Mouse (Mus musculus): ENCODE data around the gene Gm20532. TPM values are rescaled to one million over a fixed set of nuclear protein-coding genes. Genes with fewer than 3 reads are reported as not detected.
"Not testable (repeated sequence)": the region's sequence is repeated elsewhere in the genome, so short reads cannot be mapped to it uniquely, and the experiment has no call there.

The Gm20532 gene
- polyA plus RNA-seq, 1 experiment, result not detected

DNA sequence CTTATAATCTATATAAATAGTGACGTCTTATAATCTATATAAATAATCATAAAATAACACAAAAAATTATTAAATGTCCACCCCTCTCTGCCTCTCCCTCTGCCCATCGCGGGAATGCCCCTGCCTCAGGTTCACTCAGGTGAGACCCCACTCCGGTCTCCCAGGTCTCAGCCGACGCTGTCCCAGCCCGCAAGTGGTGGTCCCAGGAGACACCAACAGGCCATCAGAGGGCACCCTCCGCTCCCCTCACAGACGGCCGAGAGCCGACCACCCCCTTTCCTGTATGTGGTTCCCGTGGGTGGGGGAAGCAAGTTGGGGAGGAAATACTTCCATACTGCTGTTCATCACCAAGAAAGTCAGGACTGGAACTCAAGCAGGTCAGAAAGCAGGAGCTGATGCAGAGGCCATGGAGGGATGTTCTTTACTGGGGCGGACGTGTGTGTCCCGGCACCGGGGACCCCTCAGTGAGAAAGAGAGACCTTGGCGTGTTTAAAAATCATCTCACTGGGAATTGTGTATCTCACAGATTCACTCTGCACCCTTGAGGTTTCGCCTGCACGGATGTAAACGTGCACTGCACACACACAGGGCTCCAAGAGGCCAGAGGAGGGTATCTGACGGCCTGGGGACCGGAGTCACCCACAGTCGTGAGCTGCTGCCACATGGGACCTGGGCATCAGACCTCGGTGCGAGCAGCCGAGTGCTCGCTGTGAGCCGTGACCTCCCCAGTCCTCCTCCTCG lies 75.5 kb downstream of the Gm20532 start:
- no peak for TF ChIP-seq POLR2A (IDR thresholded peaks at IDR 0.05; ENCODE audit: borderline replicate concordance, insufficient read depth, low read length)
- TF ChIP-seq CTCF (IDR thresholded peaks at IDR 0.05; ENCODE audit: borderline replicate concordance, insufficient read depth, low read depth, low read length), result no peak
- DNase-seq, result no peak
- Histone ChIP-seq H3K27me3 (ENCODE audit: control insufficient read depth, insufficient read depth, low read length) (no peaks in the 10 kb centered on the region; the same call in 1 of the 2 replicates), H3K27ac (ENCODE audit: insufficient read depth, low read length) (no peak overlapping the region), H3K4me1 (ENCODE audit: control insufficient read depth, insufficient read depth, low read length) (no peaks in the 10 kb centered on the region), H3K4me3 (replicated peaks; ENCODE audit: insufficient read depth, low read depth, low read length) (no peak overlapping the region)
- WGBS, result 40% methylated on average over 29 of the region's 29 CpGs

DNA sequence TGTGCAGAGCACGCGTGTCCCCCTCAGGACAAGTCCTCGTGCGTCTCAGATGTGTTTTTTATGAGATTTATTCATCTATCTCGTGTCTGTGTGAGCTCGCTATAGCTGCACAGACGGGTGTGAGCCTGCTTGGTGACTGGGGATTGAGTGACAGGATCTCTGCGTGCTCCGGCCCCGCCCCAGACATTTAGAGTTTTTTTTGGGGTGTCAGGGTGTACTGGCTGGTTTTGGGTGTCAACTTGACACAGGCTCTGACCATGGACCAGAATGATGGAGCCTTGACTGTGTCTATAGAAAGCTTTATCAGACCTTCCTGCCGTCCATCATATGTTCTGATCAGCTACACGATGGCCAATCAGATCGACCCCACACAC lies 76.1 kb downstream of the Gm20532 start:
- no peak for TF ChIP-seq CTCF (IDR thresholded peaks at IDR 0.05; ENCODE audit: borderline replicate concordance, insufficient read depth, low read depth, low read length)
- TF ChIP-seq POLR2A (IDR thresholded peaks at IDR 0.05; ENCODE audit: borderline replicate concordance, insufficient read depth, low read length), result no peak
- H3K27me3 ChIP-seq (ENCODE audit: control insufficient read depth, insufficient read depth, low read length), result no peaks in the 10 kb centered on the region; the same call in 1 of the 2 replicates
- no peak overlapping the region for H3K27ac ChIP-seq (ENCODE audit: insufficient read depth, low read length)
- H3K4me1 ChIP-seq (ENCODE audit: control insufficient read depth, insufficient read depth, low read length), result no peaks in the 10 kb centered on the region
- 79% methylated on average over 13 of the region's 13 CpGs for WGBS
- DNase-seq, result no peak
- H3K4me3 ChIP-seq (replicated peaks; ENCODE audit: insufficient read depth, low read depth, low read length), result no peak overlapping the region

DNA sequence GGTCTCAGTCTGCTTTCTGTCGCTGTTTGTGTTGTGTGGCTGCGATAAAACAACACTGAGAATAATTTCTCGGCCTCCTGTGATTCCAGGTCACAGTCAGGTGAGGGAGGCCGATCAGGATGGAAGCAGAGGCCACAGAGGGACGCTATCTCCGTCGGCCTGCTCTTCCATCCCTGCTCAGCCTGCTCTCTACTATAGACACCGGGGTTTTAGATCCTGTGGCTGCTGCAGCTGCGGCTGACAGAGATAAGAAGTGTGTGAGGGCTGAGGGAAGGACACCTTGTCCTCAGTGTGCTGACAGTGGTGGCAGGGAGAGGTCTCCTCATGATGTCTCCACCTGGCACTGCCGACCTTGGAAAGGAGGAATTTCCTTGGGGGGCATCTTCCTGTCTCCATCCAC lies 76.7 kb downstream of the Gm20532 start:
- Histone ChIP-seq H3K4me3 (replicated peaks; ENCODE audit: insufficient read depth, low read depth, low read length) (no peak overlapping the region), H3K27me3 (ENCODE audit: control insufficient read depth, insufficient read depth, low read length) (no peaks in the 10 kb centered on the region; the same call in 1 of the 2 replicates), H3K4me1 (ENCODE audit: control insufficient read depth, insufficient read depth, low read length) (no peaks in the 10 kb centered on the region), H3K27ac (ENCODE audit: insufficient read depth, low read length) (no peak overlapping the region)
- 75% methylated on average over 10 of the region's 10 CpGs for WGBS
- DNase-seq, result no peak
- no peak for TF ChIP-seq POLR2A (IDR thresholded peaks at IDR 0.05; ENCODE audit: borderline replicate concordance, insufficient read depth, low read length)

GRCm38 (mm10) chr2:26663551-26663950 lies 77.1 kb downstream of the Gm20532 start:
- H3K27me3 ChIP-seq (ENCODE audit: control insufficient read depth, insufficient read depth, low read length); H3K4me3 ChIP-seq (replicated peaks; ENCODE audit: insufficient read depth, low read depth, low read length); H3K4me1 ChIP-seq (ENCODE audit: control insufficient read depth, insufficient read depth, low read length); H3K27ac ChIP-seq (ENCODE audit: insufficient read depth, low read length): not testable (repeated sequence)
- peak in 1 of 2 experiments; percentile 27 for DNase-seq
- TF ChIP-seq CTCF (IDR thresholded peaks at IDR 0.05; ENCODE audit: borderline replicate concordance, insufficient read depth, low read depth, low read length), result peak; percentile 26; the same call in 1 of the 2 replicates
- WGBS, result 88% methylated on average over 1 of the region's 1 CpGs

DNA sequence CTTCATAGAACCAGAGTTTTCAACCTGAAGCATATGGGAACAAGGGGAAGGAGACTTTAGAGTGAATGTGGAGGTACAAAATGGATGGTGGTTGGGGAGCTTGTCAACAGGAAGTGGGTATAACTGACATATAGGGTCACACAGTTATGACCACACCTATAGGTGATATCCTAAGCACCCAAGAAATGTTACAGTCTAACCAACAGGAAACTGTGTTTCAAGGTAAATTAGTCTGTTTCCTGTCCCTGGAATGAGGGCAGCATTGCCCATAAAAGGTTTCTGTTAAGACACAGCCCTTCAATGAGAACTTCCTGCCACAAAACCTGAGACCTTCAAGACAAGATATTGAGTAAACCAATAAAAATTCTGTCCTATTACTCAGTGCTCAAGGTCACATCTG lies 82.3 kb downstream of the Gm20532 start:
- H3K4me1 ChIP-seq (ENCODE audit: control insufficient read depth, insufficient read depth, low read length), result no peaks in the 10 kb centered on the region
- no peak for DNase-seq
- no peak overlapping the region for H3K27ac ChIP-seq (ENCODE audit: insufficient read depth, low read length)
- TF ChIP-seq POLR2A (IDR thresholded peaks at IDR 0.05; ENCODE audit: borderline replicate concordance, insufficient read depth, low read length) (no peak), CTCF (IDR thresholded peaks at IDR 0.05; ENCODE audit: borderline replicate concordance, insufficient read depth, low read depth, low read length) (no peak)
- H3K27me3 ChIP-seq (ENCODE audit: control insufficient read depth, insufficient read depth, low read length), result no peaks in the 10 kb centered on the region
- no peak overlapping the region for H3K4me3 ChIP-seq (replicated peaks; ENCODE audit: insufficient read depth, low read depth, low read length)

DNA sequence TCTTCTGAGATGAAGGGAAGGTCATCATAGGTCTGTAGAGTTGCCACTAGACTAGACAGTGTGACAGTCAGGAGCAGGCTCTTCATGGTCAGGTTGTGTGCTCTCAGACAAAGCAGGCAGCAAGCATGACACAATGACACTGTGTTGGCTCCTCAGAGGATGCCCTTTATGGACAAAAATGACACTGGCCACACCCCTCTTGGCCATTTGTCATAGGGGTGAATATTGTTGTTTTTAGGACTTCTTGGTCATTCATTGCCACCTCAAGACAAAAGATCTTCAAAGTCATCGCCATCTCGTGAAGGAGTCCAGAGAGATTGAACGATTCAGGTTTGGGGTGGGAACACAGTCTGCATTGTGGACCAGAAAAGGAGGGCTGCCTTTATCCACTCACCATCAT lies 84.7 kb downstream of the Gm20532 start, which contains the start of gene Lcn4:
TSS of gene Lcn4 (minus strand) at position 101 of the 400 bp plus-strand sequence.
- TF ChIP-seq POLR2A (IDR thresholded peaks at IDR 0.05; ENCODE audit: borderline replicate concordance, insufficient read depth, low read length) (no peak), CTCF (IDR thresholded peaks at IDR 0.05; ENCODE audit: borderline replicate concordance, insufficient read depth, low read depth, low read length) (no peak)
- DNase-seq, result no peak
- H3K4me1 ChIP-seq (ENCODE audit: control insufficient read depth, insufficient read depth, low read length), result no peaks in the 10 kb centered on the region
- H3K4me3 ChIP-seq (replicated peaks; ENCODE audit: insufficient read depth, low read depth, low read length), result no peak within 1 kb of the TSS
- no peak within 1 kb of the TSS for H3K27ac ChIP-seq (ENCODE audit: insufficient read depth, low read length)
- 89% methylated on average over 3 of the region's 3 CpGs for WGBS
- H3K27me3 ChIP-seq (ENCODE audit: control insufficient read depth, insufficient read depth, low read length), result no peaks in the 10 kb centered on the region

Other genes with a start within 250 kb of the Gm20532 start
- gene Dnlz, start 234.5 kb upstream of the Gm20532 start, polyA plus RNA-seq (2012; rRNA removed), result 32.6 and 34.9 TPM in 2 replicates
- gene Card9, start 225.7 kb upstream of the Gm20532 start, polyA plus RNA-seq (2012; rRNA removed), result 5.7 and 6.2 TPM in 2 replicates
- gene Snapc4, start 206.0 kb upstream of the Gm20532 start, polyA plus RNA-seq (2012; rRNA removed), result 59.2 and 63.9 TPM in 2 replicates
- 288 and 289 TPM in 2 replicates for gene Entr1, start 197.3 kb upstream of the Gm20532 start, polyA plus RNA-seq (2012; rRNA removed)
- 98.2 and 104 TPM in 2 replicates for gene Pmpca, start 197.3 kb upstream of the Gm20532 start, polyA plus RNA-seq (2012; rRNA removed)
- gene Inpp5e, start 177.4 kb upstream of the Gm20532 start, polyA plus RNA-seq (2012; rRNA removed), result 60.2 and 67.9 TPM in 2 replicates
- 43.2 and 44.6 TPM in 2 replicates for gene Sec16a, start 141.4 kb upstream of the Gm20532 start, polyA plus RNA-seq (2012; rRNA removed)
- 10.5 and 11.6 TPM in 2 replicates for gene Notch1, start 70.0 kb upstream of the Gm20532 start, polyA plus RNA-seq (2012; rRNA removed)
- 87.1 and 93.0 TPM in 2 replicates for gene Egfl7, start 6.6 kb upstream of the Gm20532 start, polyA plus RNA-seq (2012; rRNA removed)
- 2.1 and 2.6 TPM in 2 replicates for gene Agpat2, start 17.8 kb downstream of the Gm20532 start, polyA plus RNA-seq (2012; rRNA removed)
- 147 and 155 TPM in 2 replicates for gene Fam69b, start 41.8 kb downstream of the Gm20532 start, polyA plus RNA-seq (2012; rRNA removed)
- not detected in 2 replicates for gene Lcn4, start 84.6 kb downstream of the Gm20532 start, polyA plus RNA-seq (2012; rRNA removed)

Data from cerebellum, adult 2 months (tissue).